Mouse (Mus musculus) small intestine, adult 2 months (tissue): ENCODE measurements around the gene Prkg1.

Experiments
- CTCF ChIP-seq: fragments of 200-500 bp; IDR thresholded peaks from 2 replicates; pipeline ENCODE4 v1.5.1; 2012; ENCODE audit warnings: low read depth, mild to moderate bottlenecking, control low read depth, inconsistent platforms, low read length, moderate library complexity, mixed read lengths; ENCODE audit not compliant: insufficient replicate concordance, insufficient read length; ENCODE audit errors: extremely low read depth
- POLR2A ChIP-seq: fragments of 200-500 bp; IDR thresholded peaks from 2 replicates; pipeline ENCODE4 v1.6.1; 2012; ENCODE audit warnings: low read depth, mild to moderate bottlenecking, control low read depth, inconsistent platforms, low read length, moderate library complexity

DNA sequence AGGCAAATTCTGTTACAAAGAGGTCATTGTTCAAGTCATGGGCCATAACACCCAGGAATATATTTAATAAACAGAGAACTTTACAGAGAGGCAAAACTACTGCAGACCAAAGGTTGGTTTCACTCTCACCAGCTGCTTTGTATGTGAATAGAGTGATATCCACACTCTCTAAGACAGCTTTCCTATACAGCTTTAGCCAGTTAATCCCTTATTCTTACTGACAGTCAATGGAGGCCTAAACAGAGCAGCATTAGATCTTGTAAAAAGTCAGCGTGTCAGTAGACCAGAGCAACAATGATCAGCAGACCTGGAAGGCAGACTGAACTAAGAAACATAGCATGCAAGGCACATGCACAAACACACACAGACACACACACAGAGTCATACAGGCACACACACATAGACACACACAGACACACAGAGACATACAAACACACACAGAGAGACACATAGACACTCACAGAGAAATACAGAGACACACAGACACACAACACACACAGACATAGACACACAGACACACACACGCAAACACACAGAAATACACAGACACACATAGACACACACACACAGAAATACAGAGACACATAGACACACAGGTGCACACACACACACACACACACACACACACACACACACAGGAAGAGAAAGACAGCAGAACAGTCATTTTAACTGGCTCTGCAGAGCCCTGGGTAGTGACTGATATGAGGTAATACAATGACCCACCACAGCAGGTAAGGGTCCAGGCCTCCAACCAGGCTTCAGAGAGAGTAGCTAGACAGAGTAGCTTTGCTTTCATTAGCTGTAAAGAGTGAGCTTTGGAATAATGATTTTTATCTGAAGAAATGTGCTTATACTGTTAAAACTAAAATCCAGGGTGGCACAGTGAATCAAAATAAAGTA is 723.6 kb downstream of the Prkg1 start:
- TF ChIP-seq POLR2A (no peak), CTCF (no peak)
